Mouse (Mus musculus): ENCODE data around the gene Dnase2b.

- TF ChIP-seq CTCF (IDR thresholded peaks at IDR 0.05; ENCODE audit: insufficient read depth, low read length) (no peak), POLR2A (IDR thresholded peaks at IDR 0.05; ENCODE audit: borderline replicate concordance, extremely low read depth, low read depth, low read length) (no peak)
Measured at GRCm38 (mm10) chr3:146577591-146577990, 37.8 kb downstream of the Dnase2b start.
